Mouse (Mus musculus): ENCODE measurements around the gene Cxcr2. TPM values are rescaled to one million over a fixed set of nuclear protein-coding genes. Genes with fewer than 3 reads are reported as not detected.

Gene Cxcr2
- polyA plus RNA-seq, 1 experiment from 2014 or later, result 3.2 TPM

DNA sequence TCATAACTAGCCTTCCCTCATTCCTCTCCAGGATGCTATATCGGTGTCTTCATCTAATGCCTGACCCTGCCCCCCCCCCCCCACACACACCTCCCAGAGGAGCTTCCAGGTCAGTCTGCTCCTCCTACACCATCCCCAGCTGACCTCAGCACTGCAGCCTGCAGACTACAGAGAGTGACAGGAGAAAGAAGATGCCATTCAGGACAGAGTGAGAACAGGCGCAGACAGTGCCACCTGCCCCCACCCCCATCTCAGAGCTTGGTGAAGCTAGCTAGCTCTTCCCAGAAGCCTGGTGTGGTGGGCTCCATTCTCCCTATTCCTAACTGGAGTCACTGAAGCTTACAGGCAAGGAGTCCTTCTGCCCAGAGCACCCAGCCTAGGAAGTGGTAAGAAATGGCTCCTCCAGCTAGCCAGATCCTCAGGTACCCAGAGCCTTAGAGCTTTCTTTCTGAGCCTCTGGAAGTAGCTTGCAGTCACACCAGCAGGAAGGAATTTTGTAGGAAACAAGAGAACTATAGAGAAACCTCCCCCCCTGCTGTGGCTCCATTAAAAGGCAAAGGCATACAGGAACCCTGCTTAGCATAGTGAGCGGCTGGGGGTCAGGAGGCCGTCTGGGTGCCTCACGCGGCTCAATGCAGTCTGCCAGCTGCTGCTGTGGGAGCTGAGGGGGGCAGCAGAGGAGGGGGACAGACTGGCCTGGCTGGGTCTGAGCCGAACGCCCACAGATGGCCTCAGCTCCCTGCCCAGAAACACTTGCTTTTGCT, 42.7 kb upstream of the Cxcr2 start:
- no peak overlapping the region for H3K4me3 ChIP-seq (ENCODE audit: low read depth, low read length)
- peaks cover 5% of the 10 kb centered on the region; the same call in 1 of the 2 replicates for H3K4me1 ChIP-seq (ENCODE audit: insufficient read depth)
- 61% methylated on average over 8 of the region's 8 CpGs for WGBS (ENCODE audit: insufficient replicate concordance)
- no peak for TF ChIP-seq EP300 (IDR thresholded peaks at IDR 0.05; ENCODE audit: low read depth)
- H3K27ac ChIP-seq (ENCODE audit: low read depth), result no peak overlapping the region
- H3K9me3 ChIP-seq (ENCODE audit: low read length), result no peaks in the 10 kb centered on the region
- DNase-seq, result no peak
- ATAC-seq, result no peak
- H3K27me3 ChIP-seq (ENCODE audit: insufficient read depth, low read length), result no peaks in the 10 kb centered on the region
- H3K36me3 ChIP-seq (replicated peaks; ENCODE audit: insufficient read depth, low read length), result no peaks in the 10 kb centered on the region
- H3K9ac ChIP-seq (replicated peaks), result no peak overlapping the region
- H3K4me2 ChIP-seq (ENCODE audit: low read depth, low read length), result no peak overlapping the region

- H3K27ac ChIP-seq (ENCODE audit: low read depth), result no peak overlapping the region
- H3K4me1 ChIP-seq (ENCODE audit: insufficient read depth), result peaks cover 5% of the 10 kb centered on the region; the same call in 1 of the 2 replicates
- 56% methylated on average over 6 of the region's 6 CpGs for WGBS (ENCODE audit: insufficient replicate concordance)
- no peak overlapping the region for H3K4me2 ChIP-seq (ENCODE audit: low read depth, low read length)
- no peak overlapping the region for H3K9ac ChIP-seq (replicated peaks)
- TF ChIP-seq EP300 (IDR thresholded peaks at IDR 0.05; ENCODE audit: low read depth) (no peak), CTCF (IDR thresholded peaks at IDR 0.05; ENCODE audit: low read depth) (no peak)
- H3K36me3 ChIP-seq (replicated peaks; ENCODE audit: insufficient read depth, low read length), result no peaks in the 10 kb centered on the region
- DNase-seq (no peak), ATAC-seq (no peak)
- H3K9me3 ChIP-seq (ENCODE audit: low read length), result no peaks in the 10 kb centered on the region
- H3K4me3 ChIP-seq (ENCODE audit: low read depth, low read length), result no peak overlapping the region
- H3K27me3 ChIP-seq (ENCODE audit: insufficient read depth, low read length), result no peaks in the 10 kb centered on the region
These were observed 42.1 kb upstream of the Cxcr2 start for GRCm38 (mm10) chr1:74111696-74112030.

GRCm38 (mm10) chr1:74113071-74113470, 40.7 kb upstream of the Cxcr2 start:
- peaks cover 5% of the 10 kb centered on the region; the same call in 1 of the 2 replicates for H3K4me1 ChIP-seq (ENCODE audit: insufficient read depth)
- ATAC-seq (no peak), DNase-seq (no peak)
- H3K9me3 ChIP-seq (ENCODE audit: low read length), result no peaks in the 10 kb centered on the region
- H3K4me3 ChIP-seq (ENCODE audit: low read depth, low read length), result no peak overlapping the region
- TF ChIP-seq EP300 (IDR thresholded peaks at IDR 0.05; ENCODE audit: low read depth) (no peak), CTCF (IDR thresholded peaks at IDR 0.05; ENCODE audit: low read depth) (no peak)
- no peak overlapping the region for H3K4me2 ChIP-seq (ENCODE audit: low read depth, low read length)
- H3K27me3 ChIP-seq (ENCODE audit: insufficient read depth, low read length), result no peaks in the 10 kb centered on the region
- WGBS (ENCODE audit: insufficient replicate concordance), result 50% methylated on average over 3 of the region's 3 CpGs
- H3K27ac ChIP-seq (ENCODE audit: low read depth), result no peak overlapping the region
- no peak overlapping the region for H3K9ac ChIP-seq (replicated peaks)
- H3K36me3 ChIP-seq (replicated peaks; ENCODE audit: insufficient read depth, low read length), result no peaks in the 10 kb centered on the region

DNA sequence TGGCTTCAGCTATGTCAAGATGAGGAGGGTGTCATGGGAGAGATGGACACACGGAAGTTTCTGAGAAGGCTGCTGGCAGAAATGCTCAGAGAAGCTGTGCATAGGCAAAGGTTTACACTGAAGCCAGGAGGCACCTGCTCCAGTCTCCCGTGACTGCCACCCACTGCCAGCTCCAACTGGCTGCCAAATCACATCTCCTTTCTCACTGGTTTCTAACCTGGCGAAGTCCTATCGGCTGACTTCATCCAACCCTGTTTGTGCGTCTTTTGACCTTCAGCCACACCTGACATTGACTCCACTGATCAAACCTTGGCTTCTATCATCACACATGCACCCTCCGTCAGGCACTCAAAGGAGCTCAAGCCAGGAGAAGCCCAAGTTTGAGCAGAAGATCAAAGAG, 35.9 kb upstream of the Cxcr2 start:
- Histone ChIP-seq H3K4me3 (ENCODE audit: low read depth, low read length) (no peak overlapping the region), H3K27ac (ENCODE audit: low read depth) (no peak overlapping the region), H3K9ac (replicated peaks) (no peak overlapping the region), H3K4me1 (ENCODE audit: insufficient read depth) (no peaks in the 10 kb centered on the region), H3K27me3 (ENCODE audit: insufficient read depth, low read length) (peaks cover 8% of the 10 kb centered on the region; the same call in 1 of the 2 replicates), H3K9me3 (ENCODE audit: low read length) (no peaks in the 10 kb centered on the region), H3K36me3 (replicated peaks; ENCODE audit: insufficient read depth, low read length) (no peaks in the 10 kb centered on the region), H3K4me2 (ENCODE audit: low read depth, low read length) (no peak overlapping the region)
- ATAC-seq, result no peak
- 71% methylated on average over 6 of the region's 6 CpGs for WGBS (ENCODE audit: insufficient replicate concordance)
- no peak for DNase-seq
- no peak for TF ChIP-seq CTCF (IDR thresholded peaks at IDR 0.05; ENCODE audit: low read depth)
- TF ChIP-seq EP300 (IDR thresholded peaks at IDR 0.05; ENCODE audit: low read depth), result no peak

DNA sequence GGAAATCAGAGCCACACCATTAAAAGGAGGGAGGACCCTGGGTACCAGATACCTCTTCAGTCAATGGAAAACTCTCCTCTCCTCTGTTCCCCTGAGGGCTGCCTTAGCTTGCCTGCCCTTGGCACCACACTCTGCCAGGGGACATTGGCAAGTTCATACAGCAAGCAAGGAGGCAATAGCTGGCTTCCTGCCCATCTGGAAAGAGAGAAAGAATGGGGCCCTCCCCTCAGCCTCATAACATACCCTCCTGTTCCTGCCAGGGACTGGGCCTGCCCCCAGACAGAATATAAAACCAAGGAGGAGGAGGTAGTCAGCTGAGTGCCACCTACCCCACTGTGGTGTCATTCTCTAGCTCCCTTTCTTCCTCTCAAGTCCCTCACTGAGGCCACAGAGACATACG, 34.7 kb upstream of the Cxcr2 start:
- DNase-seq (no peak), ATAC-seq (no peak)
- no peaks in the 10 kb centered on the region for H3K9me3 ChIP-seq (ENCODE audit: low read length)
- H3K27ac ChIP-seq (ENCODE audit: low read depth), result no peak overlapping the region
- H3K36me3 ChIP-seq (replicated peaks; ENCODE audit: insufficient read depth, low read length), result no peaks in the 10 kb centered on the region
- TF ChIP-seq EP300 (IDR thresholded peaks at IDR 0.05; ENCODE audit: low read depth) (no peak), CTCF (IDR thresholded peaks at IDR 0.05; ENCODE audit: low read depth) (no peak)
- 0 out of 2 replicates have a peak, but pooled peaks cover 2% of the 10 kb centered on the region for H3K4me1 ChIP-seq (ENCODE audit: insufficient read depth)
- WGBS (ENCODE audit: insufficient replicate concordance), result 80% methylated on average over 1 of the region's 1 CpGs
- no peak overlapping the region for H3K4me3 ChIP-seq (ENCODE audit: low read depth, low read length)
- H3K9ac ChIP-seq (replicated peaks), result no peak overlapping the region
- H3K27me3 ChIP-seq (ENCODE audit: insufficient read depth, low read length), result peaks cover 11% of the 10 kb centered on the region; the same call in 1 of the 2 replicates
- no peak overlapping the region for H3K4me2 ChIP-seq (ENCODE audit: low read depth, low read length)

GRCm38 (mm10) chr1:74121138-74121537, 32.7 kb upstream of the Cxcr2 start:
- Histone ChIP-seq H3K36me3 (replicated peaks; ENCODE audit: insufficient read depth, low read length) (no peaks in the 10 kb centered on the region), H3K9ac (replicated peaks) (no peak overlapping the region), H3K4me1 (ENCODE audit: insufficient read depth) (peaks cover 9% of the 10 kb centered on the region; the same call in 1 of the 2 replicates), H3K4me3 (ENCODE audit: low read depth, low read length) (no peak overlapping the region), H3K27me3 (ENCODE audit: insufficient read depth, low read length) (peaks cover 11% of the 10 kb centered on the region; the same call in 1 of the 2 replicates), H3K9me3 (ENCODE audit: low read length) (no peaks in the 10 kb centered on the region), H3K27ac (ENCODE audit: low read depth) (no peak overlapping the region), H3K4me2 (ENCODE audit: low read depth, low read length) (no peak overlapping the region)
- no peak for ATAC-seq
- no peak for TF ChIP-seq CTCF (IDR thresholded peaks at IDR 0.05; ENCODE audit: low read depth)
- no peak for TF ChIP-seq EP300 (IDR thresholded peaks at IDR 0.05; ENCODE audit: low read depth)
- WGBS (ENCODE audit: insufficient replicate concordance), result 55% methylated on average over 7 of the region's 7 CpGs
- no peak for DNase-seq
